Mouse (Mus musculus) adrenal gland, adult (tissue): ENCODE data around the gene Maml3.

ENCODE experiments used
- DNase-seq, 2 experiments: peaks; one replicate each; pipeline ENCODE4 v3.0.0; 2022 to 2023; ENCODE audit warnings: low spot score in 1 of 2; ENCODE audit not compliant: inconsistent age in 2 of 2

Maml3 gene

GRCm38 (mm10) chr3:51719982-51720381, 384.9 kb downstream of the Maml3 start:
- no peak for DNase-seq

- DNase-seq, result no peak
These were observed 385.5 kb downstream of the Maml3 start for GRCm38 (mm10) chr3:51719373-51719772.

GRCm38 (mm10) chr3:51717909-51718308, 387.0 kb downstream of the Maml3 start:
- DNase-seq, result no peak

- DNase-seq, result no peak
These were observed 387.4 kb downstream of the Maml3 start for GRCm38 (mm10) chr3:51717455-51717854.

GRCm38 (mm10) chr3:51714469-51714868, 390.4 kb downstream of the Maml3 start:
- no peak for DNase-seq

- DNase-seq, result no peak
These were observed 391.6 kb downstream of the Maml3 start for GRCm38 (mm10) chr3:51713233-51713632.

GRCm38 (mm10) chr3:51712382-51712781, 392.5 kb downstream of the Maml3 start:
- DNase-seq, result no peak

GRCm38 (mm10) chr3:51708746-51709411, 396.0 kb downstream of the Maml3 start:
- DNase-seq, result peak; percentile 83 to 95

GRCm38 (mm10) chr3:51708375-51708745, 396.5 kb downstream of the Maml3 start:
- DNase-seq, result no peak

GRCm38 (mm10) chr3:51705220-51705619, 399.7 kb downstream of the Maml3 start:
- no peak for DNase-seq

GRCm38 (mm10) chr3:51703478-51703877, 401.4 kb downstream of the Maml3 start:
- DNase-seq, result no peak

GRCm38 (mm10) chr3:51702701-51703286, 402.1 kb downstream of the Maml3 start:
- DNase-seq, result no peak

- peak; percentile 22 to 55 for DNase-seq
These were observed 402.9 kb downstream of the Maml3 start for GRCm38 (mm10) chr3:51701950-51702349.

GRCm38 (mm10) chr3:51701281-51701751, 403.6 kb downstream of the Maml3 start:
- DNase-seq, result peak; percentile 77 to 88

GRCm38 (mm10) chr3:51700731-51701280, 404.1 kb downstream of the Maml3 start:
- peak in 1 of 2 experiments; percentile 69 for DNase-seq

- no peak for DNase-seq
These were observed 404.8 kb downstream of the Maml3 start for GRCm38 (mm10) chr3:51700123-51700522.

GRCm38 (mm10) chr3:51697931-51698330, 406.9 kb downstream of the Maml3 start:
- no peak for DNase-seq

- DNase-seq, result no peak
These were observed 409.2 kb downstream of the Maml3 start for GRCm38 (mm10) chr3:51695713-51696112.

- DNase-seq, result no peak
These were observed 410.3 kb downstream of the Maml3 start for GRCm38 (mm10) chr3:51694576-51694975.

- DNase-seq, result no peak
These were observed 411.7 kb downstream of the Maml3 start for GRCm38 (mm10) chr3:51693196-51693595.

- DNase-seq, result no peak
These were observed 416.2 kb downstream of the Maml3 start for GRCm38 (mm10) chr3:51688725-51689124.

- no peak for DNase-seq
These were observed 418.1 kb downstream of the Maml3 start for GRCm38 (mm10) chr3:51686791-51687190.
